Mouse (Mus musculus) naive thymus-derived CD4-positive, alpha-beta T cell, adult 5 months (primary cell): Measurements from ENCODE around the gene Aven. TPM values are rescaled to one million over a fixed set of nuclear protein-coding genes. Genes with fewer than 3 reads are reported as not detected.

Source experiments
- polyA plus RNA-seq: library from polyadenylated mRNA; unstranded; fragments of 100-300 nt; shearing (Covaris generic); gene quantifications from one replicate; pipeline ENCODE4 v1.2.1, GENCODE M21; 2017

The Aven gene
- polyA plus RNA-seq, result 80.7 TPM

DNA sequence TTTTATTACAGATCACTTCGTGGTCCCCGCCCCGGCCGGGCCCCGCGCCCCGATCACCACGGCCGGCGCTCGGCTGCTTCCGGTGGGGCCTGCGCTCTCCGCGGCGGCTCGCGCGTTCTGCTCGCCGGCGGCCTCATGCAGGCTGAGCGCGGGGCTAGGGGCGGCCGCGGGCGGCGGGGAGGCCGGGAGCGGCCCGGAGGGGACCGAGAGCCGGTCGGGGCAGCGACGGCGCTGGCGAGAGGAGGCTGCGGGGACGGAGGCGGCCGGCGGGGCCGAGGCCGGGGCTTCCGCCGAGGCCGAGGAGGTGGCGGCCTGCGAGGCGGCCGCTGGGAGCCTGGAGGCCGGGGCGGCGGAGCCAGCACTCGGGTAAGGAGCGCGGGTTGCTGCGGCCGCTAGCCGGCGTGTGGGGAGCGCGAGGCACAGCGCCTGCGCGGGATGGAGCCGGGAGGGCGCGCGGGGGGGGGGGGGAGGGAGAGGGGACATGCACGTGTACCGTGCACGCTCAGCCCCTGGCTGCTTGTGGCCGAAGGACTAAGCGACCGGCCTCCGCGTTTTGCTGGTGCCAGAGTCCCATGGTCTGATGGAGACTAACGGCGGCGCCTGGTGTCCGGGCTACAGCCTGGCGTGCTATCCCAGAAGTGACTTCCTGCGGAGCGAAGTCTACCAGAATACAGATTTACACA, at the start of gene Aven:
Aven (plus strand) TSS at position 109 of the 683 bp plus-strand sequence.

DNA sequence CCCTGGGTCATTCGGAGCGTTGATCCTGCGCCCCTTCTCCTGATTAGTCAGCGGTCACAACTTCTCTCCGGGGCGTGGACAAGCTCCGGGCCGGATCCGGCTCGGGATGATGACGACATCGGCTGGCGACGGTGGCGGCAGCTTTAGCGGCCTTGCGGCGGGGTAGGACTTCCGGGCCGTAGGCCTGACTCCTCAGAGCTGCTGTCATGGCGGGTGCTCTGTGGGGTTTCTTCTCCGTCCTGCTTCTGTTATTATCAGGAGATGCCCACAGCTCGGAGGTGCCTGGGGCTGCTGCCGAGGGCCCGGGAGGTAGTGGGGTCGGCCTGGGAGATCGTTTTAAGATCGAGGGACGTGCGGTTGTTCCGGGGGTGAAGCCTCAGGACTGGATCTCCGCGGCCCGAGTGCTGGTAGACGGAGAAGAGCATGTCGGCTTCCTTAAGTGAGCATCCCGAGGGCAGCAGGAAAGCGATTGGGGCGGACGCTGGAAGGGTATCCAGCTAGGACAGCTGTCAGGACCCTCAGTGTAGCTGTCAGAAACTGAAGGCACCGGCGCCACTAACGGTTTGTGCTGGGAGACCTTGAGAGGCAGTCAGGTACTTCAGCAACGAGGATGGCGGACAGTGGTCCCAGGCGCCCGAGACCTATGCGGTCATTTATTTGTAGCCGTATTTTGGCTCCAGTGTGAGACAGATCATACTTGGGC, 37.8 kb upstream of the Aven start, which contains the start of gene Emc7:
Emc7 (plus strand) TSS at position 136 of the 703 bp plus-strand sequence.

GRCm38 (mm10) chr2:112480669-112481068, 12.1 kb upstream of the Aven start, which contains the start of gene Chrm5:
Gene Chrm5, minus strand, starts transcription at chr2:112480769.

Other genes starting within 250 kb of the Aven start
- gene Nutm1, start 233.7 kb upstream of the Aven start, polyA plus RNA-seq, result not detected
- 155 TPM for gene Nop10, start 231.0 kb upstream of the Aven start, polyA plus RNA-seq
- gene Slc12a6, start 227.1 kb upstream of the Aven start, polyA plus RNA-seq, result 51.9 TPM
- not detected for gene Gm21985, start 226.7 kb upstream of the Aven start, polyA plus RNA-seq
- gene Emc4, start 124.9 kb upstream of the Aven start, polyA plus RNA-seq, result 62.4 TPM
- 25.4 TPM for gene Katnbl1, start 113.8 kb upstream of the Aven start, polyA plus RNA-seq
- 17.2 TPM for gene Emc7, start 38.0 kb upstream of the Aven start, polyA plus RNA-seq
- gene Chrm5, start 12.2 kb upstream of the Aven start, polyA plus RNA-seq, result not detected